Mouse (Mus musculus): ENCODE data around the gene Prm1. TPM values are rescaled to one million over a fixed set of nuclear protein-coding genes. Genes with fewer than 3 reads are reported as not detected.
A peak's percentile ranks its signal among the peaks of the same experiment; 100 is the strongest.

Gene Prm1
- polyA plus RNA-seq, 1 experiment = not detected

DNA sequence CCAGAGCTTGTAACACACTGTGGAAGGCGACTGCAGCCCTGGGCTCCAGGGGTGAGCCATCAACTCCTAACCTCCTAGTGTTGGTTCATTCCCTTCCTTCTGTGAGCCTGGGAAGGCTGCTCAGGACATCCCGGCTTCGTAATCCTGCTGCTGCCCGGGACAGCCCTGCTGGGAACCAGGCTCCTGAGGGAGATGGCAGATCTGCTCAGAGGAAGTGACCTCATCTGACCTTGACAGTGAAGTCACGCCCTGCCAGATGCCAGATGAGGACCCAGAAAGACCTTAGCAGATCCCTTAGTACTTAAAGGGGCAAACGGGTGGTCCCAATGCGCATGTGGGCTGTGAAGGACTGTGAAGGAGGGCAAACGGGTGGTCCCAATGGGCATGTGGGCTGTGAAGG lies 44.5 kb downstream of the Prm1 start:
- Histone ChIP-seq H3K36me3 (ENCODE audit: control insufficient read depth, insufficient read depth) (no peaks in the 10 kb centered on the region), H3ac (ENCODE audit: control insufficient read depth, insufficient read length) (no peak overlapping the region)
- TF ChIP-seq SRF (IDR thresholded peaks at IDR 0.05; ENCODE audit: control insufficient read depth, insufficient read length, low read depth) (no peak), E2F4 (IDR thresholded peaks at IDR 0.05; ENCODE audit: insufficient read depth) (no peak), CEBPB (IDR thresholded peaks at IDR 0.05; ENCODE audit: insufficient read depth, poor library complexity, severe bottlenecking) (no peak), MYOG (IDR thresholded peaks at IDR 0.05; ENCODE audit: control insufficient read depth in 1 of 3, insufficient read depth in 1 of 3, insufficient read length in 2 of 3, low read depth in 2 of 3) (no peak), MAX (IDR thresholded peaks at IDR 0.05; ENCODE audit: low read depth) (no peak), USF1 (IDR thresholded peaks at IDR 0.05; ENCODE audit: low read depth) (no peak), REST (IDR thresholded peaks at IDR 0.05; ENCODE audit: insufficient read depth, insufficient read length) (no peak), POLR2AphosphoS2 (IDR thresholded peaks at IDR 0.05; ENCODE audit: insufficient read length, low read depth) (no peak), POLR2A (IDR thresholded peaks at IDR 0.05; ENCODE audit: insufficient read length, low read depth) (no peak), MYOD1 (IDR thresholded peaks at IDR 0.05; ENCODE audit: control insufficient read depth in 1 of 3, insufficient read length in 2 of 3, low read depth in 2 of 3) (no peak), TCF3 (IDR thresholded peaks at IDR 0.05; ENCODE audit: insufficient read length, low read depth) (no peak), TCF12 (IDR thresholded peaks at IDR 0.05; ENCODE audit: insufficient read depth, poor library complexity, severe bottlenecking) (no peak)

DNA sequence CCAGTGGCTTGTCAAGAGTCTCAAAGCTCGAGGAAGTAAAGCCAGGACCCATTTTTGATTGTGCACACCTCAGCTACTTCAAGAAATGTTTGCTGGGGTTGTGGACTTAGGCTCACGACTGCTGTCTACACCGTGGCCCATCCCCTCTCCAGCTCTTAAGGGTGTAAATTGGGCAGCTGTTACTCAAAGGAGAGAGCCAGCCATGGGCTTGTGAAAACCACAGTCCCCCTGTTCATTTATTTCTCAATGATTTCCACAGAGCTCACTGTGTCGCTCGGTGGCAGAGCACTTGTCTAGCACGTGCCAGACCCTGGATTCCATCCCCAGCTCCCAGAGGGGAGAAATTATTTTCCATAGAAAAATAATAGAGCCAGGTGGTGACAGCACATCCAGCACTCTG lies 49.5 kb downstream of the Prm1 start:
- Histone ChIP-seq H3K36me3 (ENCODE audit: control insufficient read depth, insufficient read depth) (no peaks in the 10 kb centered on the region), H3K27me3 (ENCODE audit: control insufficient read depth, insufficient read depth, insufficient read length) (no peaks in the 10 kb centered on the region), H3ac (ENCODE audit: control insufficient read depth, insufficient read length) (no peak overlapping the region), H3K4me3 (no peak overlapping the region), H3K79me2 (ENCODE audit: control insufficient read depth, insufficient read depth) (no peaks in the 10 kb centered on the region), H3K4me2 (ENCODE audit: low read depth) (no peak overlapping the region)
- no peak for TF ChIP-seq E2F4 (IDR thresholded peaks at IDR 0.05; ENCODE audit: insufficient read depth)
- no peak for TF ChIP-seq USF1 (IDR thresholded peaks at IDR 0.05; ENCODE audit: low read depth)

More for the DNA sequence above, 44.5 kb downstream of the Prm1 start:
- no peaks in the 10 kb centered on the region for H3K79me2 ChIP-seq (ENCODE audit: control insufficient read depth, insufficient read depth)
- no peak overlapping the region for H3K4me2 ChIP-seq (ENCODE audit: low read depth)
- no peaks in the 10 kb centered on the region for H3K27me3 ChIP-seq (ENCODE audit: control insufficient read depth, insufficient read depth, insufficient read length)
- H3K4me3 ChIP-seq = no peak overlapping the region

DNA sequence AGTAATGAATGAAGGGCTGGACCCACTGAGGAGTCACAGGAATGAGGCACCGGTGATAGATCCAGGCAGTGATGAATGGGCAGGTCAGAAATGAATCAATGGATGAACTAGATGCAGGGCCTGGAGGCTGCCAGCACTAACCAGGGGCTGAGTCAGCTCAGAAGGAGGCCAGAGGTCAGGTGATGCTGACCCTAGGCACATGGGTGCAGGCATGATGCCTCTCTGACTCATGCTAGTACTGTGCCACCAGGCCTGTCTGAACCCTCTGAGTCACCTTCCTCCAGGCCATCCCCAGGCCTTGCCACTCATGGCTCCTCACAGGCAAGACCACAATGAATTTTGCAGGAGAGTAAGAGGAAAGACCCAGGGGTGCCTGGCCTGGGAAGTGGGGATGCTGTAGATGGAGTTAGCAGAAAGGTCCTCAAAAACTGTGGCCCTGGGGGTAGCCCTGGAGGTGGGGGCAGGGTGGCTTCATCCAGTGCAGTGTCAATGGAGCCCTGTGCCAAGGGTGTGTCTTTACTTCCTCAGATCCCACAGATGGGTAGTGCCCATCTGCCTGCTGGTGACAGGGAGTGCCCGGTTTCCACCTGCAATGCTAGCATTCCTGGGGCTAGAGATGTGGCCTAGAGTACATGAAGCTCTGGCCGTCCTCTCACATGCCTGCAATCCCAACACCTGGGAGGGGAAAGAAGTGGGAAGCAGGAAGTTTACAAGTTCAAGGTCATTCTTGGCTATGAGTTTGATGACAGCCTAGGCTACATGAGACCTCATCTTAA lies 50.9 kb downstream of the Prm1 start:
- H3K27me3 ChIP-seq (ENCODE audit: control insufficient read depth, insufficient read depth, insufficient read length) = no peaks in the 10 kb centered on the region
- no peak overlapping the region for H3K4me3 ChIP-seq
- no peak overlapping the region for H3ac ChIP-seq (ENCODE audit: control insufficient read depth, insufficient read length)
- no peaks in the 10 kb centered on the region for H3K79me2 ChIP-seq (ENCODE audit: control insufficient read depth, insufficient read depth)
- H3K36me3 ChIP-seq (ENCODE audit: control insufficient read depth, insufficient read depth) = no peaks in the 10 kb centered on the region
- H3K4me2 ChIP-seq (ENCODE audit: low read depth) = peak overlapping the region; percentile 10
- peak; percentile 76 for TF ChIP-seq USF1 (IDR thresholded peaks at IDR 0.05; ENCODE audit: low read depth)
- no peak for TF ChIP-seq TCF3 (IDR thresholded peaks at IDR 0.05; ENCODE audit: insufficient read length, low read depth)
- no peak for TF ChIP-seq POLR2AphosphoS2 (IDR thresholded peaks at IDR 0.05; ENCODE audit: insufficient read length, low read depth)
- TF ChIP-seq MYOG (IDR thresholded peaks at IDR 0.05; ENCODE audit: control insufficient read depth in 1 of 3, insufficient read depth in 1 of 3, insufficient read length in 2 of 3, low read depth in 2 of 3) = peak in 2 of 3 experiments; percentile 9 to 67
- TF ChIP-seq MYOD1 (IDR thresholded peaks at IDR 0.05; ENCODE audit: control insufficient read depth in 1 of 3, insufficient read length in 2 of 3, low read depth in 2 of 3) = peak in 2 of 3 experiments; percentile 8 to 82
- no peak for TF ChIP-seq REST (IDR thresholded peaks at IDR 0.05; ENCODE audit: insufficient read depth, insufficient read length)
- TF ChIP-seq CEBPB (IDR thresholded peaks at IDR 0.05; ENCODE audit: insufficient read depth, poor library complexity, severe bottlenecking) = no peak
- TF ChIP-seq POLR2A (IDR thresholded peaks at IDR 0.05; ENCODE audit: insufficient read length, low read depth) = no peak
- no peak for TF ChIP-seq SRF (IDR thresholded peaks at IDR 0.05; ENCODE audit: control insufficient read depth, insufficient read length, low read depth)
- no peak for TF ChIP-seq TCF12 (IDR thresholded peaks at IDR 0.05; ENCODE audit: insufficient read depth, poor library complexity, severe bottlenecking)
- no peak for TF ChIP-seq E2F4 (IDR thresholded peaks at IDR 0.05; ENCODE audit: insufficient read depth)
- TF ChIP-seq MAX (IDR thresholded peaks at IDR 0.05; ENCODE audit: low read depth) = no peak

- H3K79me2 ChIP-seq (ENCODE audit: control insufficient read depth, insufficient read depth) = no peaks in the 10 kb centered on the region
- H3K4me2 ChIP-seq (ENCODE audit: low read depth) = no peak overlapping the region
- H3K4me3 ChIP-seq = no peak overlapping the region
- H3ac ChIP-seq (ENCODE audit: control insufficient read depth, insufficient read length) = no peak overlapping the region
- TF ChIP-seq POLR2AphosphoS2 (IDR thresholded peaks at IDR 0.05; ENCODE audit: insufficient read length, low read depth) = no peak
- no peak for TF ChIP-seq E2F4 (IDR thresholded peaks at IDR 0.05; ENCODE audit: insufficient read depth)
- no peak for TF ChIP-seq REST (IDR thresholded peaks at IDR 0.05; ENCODE audit: insufficient read depth, insufficient read length)
- TF ChIP-seq CEBPB (IDR thresholded peaks at IDR 0.05; ENCODE audit: insufficient read depth, poor library complexity, severe bottlenecking) = no peak
- TF ChIP-seq USF1 (IDR thresholded peaks at IDR 0.05; ENCODE audit: low read depth) = no peak
- no peak for TF ChIP-seq MYOD1 (IDR thresholded peaks at IDR 0.05; ENCODE audit: control insufficient read depth in 1 of 3, insufficient read length in 2 of 3, low read depth in 2 of 3)
- no peak for TF ChIP-seq TCF3 (IDR thresholded peaks at IDR 0.05; ENCODE audit: insufficient read length, low read depth)
- TF ChIP-seq SRF (IDR thresholded peaks at IDR 0.05; ENCODE audit: control insufficient read depth, insufficient read length, low read depth) = no peak
- TF ChIP-seq MYOG (IDR thresholded peaks at IDR 0.05; ENCODE audit: control insufficient read depth in 1 of 3, insufficient read depth in 1 of 3, insufficient read length in 2 of 3, low read depth in 2 of 3) = no peak
- no peak for TF ChIP-seq TCF12 (IDR thresholded peaks at IDR 0.05; ENCODE audit: insufficient read depth, poor library complexity, severe bottlenecking)
- TF ChIP-seq MAX (IDR thresholded peaks at IDR 0.05; ENCODE audit: low read depth) = no peak
- TF ChIP-seq POLR2A (IDR thresholded peaks at IDR 0.05; ENCODE audit: insufficient read length, low read depth) = no peak
- H3K36me3 ChIP-seq (ENCODE audit: control insufficient read depth, insufficient read depth) = no peaks in the 10 kb centered on the region
- H3K27me3 ChIP-seq (ENCODE audit: control insufficient read depth, insufficient read depth, insufficient read length) = no peaks in the 10 kb centered on the region
Measured at GRCm38 (mm10) chr16:10749824-10750223, 55.8 kb downstream of the Prm1 start.
